Mouse (Mus musculus) forebrain, embryonic 10.5 days (tissue): ENCODE data around the gene Mfsd4b4. TPM values are rescaled to one million over a fixed set of nuclear protein-coding genes. Genes with fewer than 3 reads are reported as not detected.

Source experiments
- DNase-seq: peaks from one replicate; pipeline ENCODE4 v3.0.0-alpha.2; 2017; ENCODE audit warnings: low spot score; ENCODE audit errors: extremely low spot score
- H3K27ac ChIP-seq: fragments of 300-500 bp; sonication (generic); 2 replicates; pipeline ENCODE4 v1.5.1; 2016; ENCODE audit warnings: mild to moderate bottlenecking
- H3K27me3 ChIP-seq: fragments of 300-500 bp; sonication (generic); 2 replicates; pipeline ENCODE4 v1.6.1; 2016; ENCODE audit warnings: mild to moderate bottlenecking; ENCODE audit not compliant: poor library complexity, severe bottlenecking
- H3K36me3 ChIP-seq: fragments of 300-500 bp; sonication (generic); replicated peaks from 2 replicates; pipeline ENCODE4 v1.6.1; 2016; ENCODE audit warnings: mild to moderate bottlenecking, moderate library complexity
- H3K4me1 ChIP-seq: fragments of 300-500 bp; sonication (generic); 2 replicates; pipeline ENCODE4 v1.6.1; 2016
- H3K4me3 ChIP-seq: fragments of 300-500 bp; sonication (generic); 2 replicates; pipeline ENCODE4 v1.5.1; 2016; ENCODE audit warnings: mild to moderate bottlenecking, moderate library complexity
- H3K9me3 ChIP-seq: fragments of 300-500 bp; sonication (generic); 2 replicates; pipeline ENCODE4 v1.6.1; 2016; ENCODE audit warnings: mild to moderate bottlenecking, moderate library complexity
- whole genome bisulfite sequencing: fragments of 180-500 bp; shearing (Covaris S2); methylation state at CpG from one replicate; pipeline ENCODE4 v1.1.7; 2016; 5-methylcytosine and 5-hydroxymethylcytosine counted together
- polyA plus RNA-seq: library from polyadenylated mRNA; unstranded; fragments of >200 nt; fragmentation: Nextera tagmentation; extraction: Ambion mirVana; gene quantifications from 2 replicates; pipeline ENCODE4 v1.2.1, GENCODE M21; 2016

The Mfsd4b4 gene
- polyA plus RNA-seq, 1 experiment from 2014 or later, result 5.0 TPM

- 94% methylated on average over 2 of the region's 2 CpGs for WGBS
- no peak for DNase-seq
- Histone ChIP-seq H3K9me3 (no peaks in the 10 kb centered on the region), H3K4me1 (no peaks in the 10 kb centered on the region), H3K36me3 (peaks cover 79% of the 10 kb centered on the region), H3K27ac (no peak overlapping the region), H3K27me3 (no peaks in the 10 kb centered on the region), H3K4me3 (no peak overlapping the region)
Measured at GRCm38 (mm10) chr10:39865509-39865908, 33.5 kb downstream of the Mfsd4b4 start.

- no peaks in the 10 kb centered on the region for H3K27me3 ChIP-seq
- WGBS, result 92% methylated on average over 1 of the region's 1 CpGs
- no peak overlapping the region for H3K27ac ChIP-seq
- no peaks in the 10 kb centered on the region for H3K4me1 ChIP-seq
- H3K36me3 ChIP-seq, result peaks cover 85% of the 10 kb centered on the region
- no peaks in the 10 kb centered on the region for H3K9me3 ChIP-seq
- no peak overlapping the region for H3K4me3 ChIP-seq
- DNase-seq, result no peak
Measured at GRCm38 (mm10) chr10:39842621-39843020, 56.4 kb downstream of the Mfsd4b4 start.

Other genes starting within 250 kb of the Mfsd4b4 start
- 11.6 and 13.9 TPM in 2 replicates for gene Rev3l, start 167.1 kb downstream of the Mfsd4b4 start, polyA plus RNA-seq
- gene Mfsd4b2, start 27.7 kb upstream of the Mfsd4b4 start, polyA plus RNA-seq, result not detected in 2 replicates
- gene Mfsd4b3, start 60.9 kb upstream of the Mfsd4b4 start, polyA plus RNA-seq, result 0.15 TPM in 1 of 2 replicates, not detected in the other
- gene Mfsd4b5, start 87.4 kb upstream of the Mfsd4b4 start, polyA plus RNA-seq, result not detected in 2 replicates
- gene Mfsd4b1, start 126.0 kb upstream of the Mfsd4b4 start, polyA plus RNA-seq, result 0.12 TPM in 1 of 2 replicates, not detected in the other
- 5.9 and 6.3 TPM in 2 replicates for gene Slc16a10, start 243.0 kb upstream of the Mfsd4b4 start, polyA plus RNA-seq